Mouse (Mus musculus): ENCODE results near the gene Sclt1. TPM values are rescaled to one million over a fixed set of nuclear protein-coding genes. Genes with fewer than 3 reads are reported as not detected.

Gene Sclt1
- polyA plus RNA-seq, 1 experiment from 2014 or later = 30.1 TPM

- Histone ChIP-seq H3K27me3 (no peaks in the 10 kb centered on the region), H3K36me3 (0 out of 2 replicates have a peak, but pooled peaks cover 13% of the 10 kb centered on the region), H3K9ac (no peak overlapping the region), H3K9me3 (no peaks in the 10 kb centered on the region), H3K4me3 (no peak overlapping the region), H3K4me2 (replicated peaks) (no peak overlapping the region), H3K27ac (no peak overlapping the region), H3K4me1 (no peaks in the 10 kb centered on the region)
- no peak for ATAC-seq (ENCODE audit: insufficient number of reproducible peaks, insufficient read depth, low FRiP score, low TSS enrichment)
Measured at GRCm38 (mm10) chr3:41674778-41675177, 67.5 kb downstream of the Sclt1 start.

DNA sequence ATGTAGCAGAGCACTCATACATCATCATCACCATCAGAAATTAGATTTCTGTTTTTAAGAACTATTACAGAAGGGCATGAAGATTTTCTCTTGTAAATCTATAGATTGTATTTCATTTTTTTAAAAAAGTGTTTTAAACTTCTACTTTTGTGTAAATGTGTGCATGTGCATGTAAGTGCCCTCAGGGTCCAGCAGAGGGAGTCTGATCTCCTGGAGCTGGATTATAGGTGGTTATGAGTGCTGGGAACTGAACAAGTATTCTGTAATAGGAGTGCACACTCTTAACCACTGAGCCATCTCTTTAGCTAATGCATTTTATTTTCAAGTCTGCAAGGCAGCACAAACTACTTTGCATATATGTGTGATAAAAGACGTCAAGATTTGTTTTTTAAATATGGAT is 86.7 kb downstream of the Sclt1 start:
- WGBS = 88% methylated on average over 1 of the region's 1 CpGs
- Histone ChIP-seq H3K4me2 (replicated peaks) (no peak overlapping the region), H3K4me1 (no peaks in the 10 kb centered on the region), H3K9ac (no peak overlapping the region), H3K4me3 (no peak overlapping the region), H3K27ac (no peak overlapping the region), H3K9me3 (no peaks in the 10 kb centered on the region), H3K36me3 (peaks cover 13% of the 10 kb centered on the region; the same call in 1 of the 2 replicates), H3K27me3 (no peaks in the 10 kb centered on the region)
- ATAC-seq (ENCODE audit: insufficient number of reproducible peaks, insufficient read depth, low FRiP score, low TSS enrichment) = no peak

- H3K9me3 ChIP-seq = no peaks in the 10 kb centered on the region
- no peak overlapping the region for H3K4me2 ChIP-seq (replicated peaks)
- H3K27me3 ChIP-seq = no peaks in the 10 kb centered on the region
- no peak overlapping the region for H3K27ac ChIP-seq
- 89% methylated on average over 7 of the region's 7 CpGs for WGBS
- H3K9ac ChIP-seq = no peak overlapping the region
- H3K4me1 ChIP-seq = no peaks in the 10 kb centered on the region
- no peak for ATAC-seq (ENCODE audit: insufficient number of reproducible peaks, insufficient read depth, low FRiP score, low TSS enrichment)
- no peaks in the 10 kb centered on the region for H3K36me3 ChIP-seq
- H3K4me3 ChIP-seq = no peak overlapping the region
Measured at GRCm38 (mm10) chr3:41620971-41621370, 121.3 kb downstream of the Sclt1 start.

DNA sequence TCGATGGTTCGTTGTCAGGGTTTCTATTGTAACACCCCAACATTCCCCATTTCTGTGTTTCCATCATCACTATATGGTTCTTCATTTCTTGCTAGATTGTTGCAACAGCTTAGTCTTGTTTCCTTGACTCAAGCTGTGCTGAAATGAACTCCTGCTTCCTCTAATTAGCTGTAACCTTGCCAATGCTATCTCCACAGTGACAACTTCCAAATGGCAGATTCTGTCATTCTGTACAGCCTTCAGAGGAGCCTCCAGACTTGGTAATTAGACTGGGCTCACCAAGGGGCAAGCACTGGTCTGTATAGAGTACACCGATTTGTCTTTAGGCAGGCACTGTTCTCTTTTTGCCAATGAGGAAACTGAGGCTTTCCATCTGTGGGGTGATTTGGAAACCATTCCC is 123.8 kb downstream of the Sclt1 start:
- Histone ChIP-seq H3K4me3 (no peak overlapping the region), H3K4me1 (no peaks in the 10 kb centered on the region), H3K27me3 (no peaks in the 10 kb centered on the region), H3K27ac (no peak overlapping the region), H3K9ac (no peak overlapping the region), H3K36me3 (peaks cover 12% of the 10 kb centered on the region), H3K9me3 (no peaks in the 10 kb centered on the region), H3K4me2 (replicated peaks) (no peak overlapping the region)
- WGBS = 89% methylated on average over 3 of the region's 3 CpGs
- no peak for ATAC-seq (ENCODE audit: insufficient number of reproducible peaks, insufficient read depth, low FRiP score, low TSS enrichment)

DNA sequence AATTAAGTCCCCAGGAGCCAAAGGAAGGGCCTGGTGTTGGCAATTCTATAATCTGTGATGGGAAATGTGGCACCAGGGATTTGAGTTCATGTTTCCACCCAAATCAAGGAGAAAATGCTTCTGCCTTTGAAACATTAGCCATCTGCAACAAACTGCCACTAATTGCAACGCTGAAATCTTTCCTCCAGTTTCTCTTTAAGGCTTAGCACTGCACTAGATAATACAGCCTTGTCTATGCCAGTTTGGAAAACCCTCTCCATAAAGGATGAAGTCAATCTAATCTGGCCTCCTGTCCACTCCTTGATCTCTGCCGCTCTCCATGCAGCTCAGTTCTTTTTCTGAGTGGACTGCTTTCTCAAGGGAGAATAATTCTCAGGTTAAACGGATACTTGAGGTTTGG is 124.3 kb downstream of the Sclt1 start:
- Histone ChIP-seq H3K4me3 (no peak overlapping the region), H3K9me3 (no peaks in the 10 kb centered on the region), H3K4me1 (no peaks in the 10 kb centered on the region), H3K27ac (no peak overlapping the region), H3K27me3 (no peaks in the 10 kb centered on the region), H3K4me2 (replicated peaks) (no peak overlapping the region), H3K36me3 (peaks cover 15% of the 10 kb centered on the region), H3K9ac (no peak overlapping the region)
- ATAC-seq (ENCODE audit: insufficient number of reproducible peaks, insufficient read depth, low FRiP score, low TSS enrichment) = no peak
- 65% methylated on average over 3 of the region's 3 CpGs for WGBS

- H3K27me3 ChIP-seq = no peaks in the 10 kb centered on the region
- no peaks in the 10 kb centered on the region for H3K9me3 ChIP-seq
- no peak for ATAC-seq (ENCODE audit: insufficient number of reproducible peaks, insufficient read depth, low FRiP score, low TSS enrichment)
- no peak overlapping the region for H3K4me2 ChIP-seq (replicated peaks)
- 90% methylated on average over 5 of the region's 5 CpGs for WGBS
- no peak overlapping the region for H3K4me3 ChIP-seq
- no peak overlapping the region for H3K9ac ChIP-seq
- no peak overlapping the region for H3K27ac ChIP-seq
- H3K4me1 ChIP-seq = no peaks in the 10 kb centered on the region
- peaks cover 36% of the 10 kb centered on the region for H3K36me3 ChIP-seq
Measured at GRCm38 (mm10) chr3:41614230-41614985, 127.9 kb downstream of the Sclt1 start.

DNA sequence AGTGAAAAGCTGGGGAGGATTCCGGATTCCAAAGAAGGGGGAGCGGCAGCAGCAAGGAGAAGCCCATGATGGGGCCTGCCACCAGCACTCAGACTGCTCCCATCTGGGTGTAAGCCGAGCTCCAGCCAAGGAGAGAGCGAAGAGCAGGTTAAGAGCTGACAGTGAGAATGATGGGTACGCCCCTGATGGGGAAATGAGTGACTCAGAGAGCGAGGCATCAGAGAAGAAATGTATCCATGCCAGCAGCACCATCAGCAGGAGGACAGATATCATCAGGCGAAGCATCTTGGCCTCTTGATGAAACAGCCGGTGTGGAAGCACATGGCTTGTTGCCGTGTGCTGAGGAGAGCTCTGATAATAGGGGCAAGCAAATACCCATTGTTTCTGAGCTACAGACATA is 128.6 kb downstream of the Sclt1 start:
- Histone ChIP-seq H3K4me3 (no peak overlapping the region), H3K9ac (no peak overlapping the region), H3K9me3 (no peaks in the 10 kb centered on the region), H3K4me2 (replicated peaks) (no peak overlapping the region), H3K4me1 (no peaks in the 10 kb centered on the region), H3K36me3 (peaks cover 36% of the 10 kb centered on the region), H3K27ac (no peak overlapping the region), H3K27me3 (no peaks in the 10 kb centered on the region)
- ATAC-seq (ENCODE audit: insufficient number of reproducible peaks, insufficient read depth, low FRiP score, low TSS enrichment) = no peak
- 94% methylated on average over 9 of the region's 9 CpGs for WGBS

DNA sequence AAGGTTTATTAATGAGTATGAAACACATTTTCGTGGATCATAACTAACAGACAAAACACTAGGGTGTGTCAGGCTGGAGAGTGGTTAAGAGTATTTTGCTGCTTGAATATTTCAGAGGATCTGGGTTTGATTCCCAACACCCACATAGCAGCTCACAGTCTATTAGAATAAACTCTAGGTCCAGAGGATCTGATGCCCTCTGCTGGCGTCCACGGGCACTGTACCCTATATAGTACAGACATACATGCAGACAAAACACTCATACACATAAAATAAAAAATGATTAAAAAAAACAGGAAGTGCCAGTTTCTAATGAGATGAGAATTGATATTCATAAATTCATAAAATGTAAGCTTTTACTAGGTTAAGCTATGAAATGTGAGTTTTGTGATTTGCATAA is 130.1 kb downstream of the Sclt1 start:
- H3K4me2 ChIP-seq (replicated peaks) = no peak overlapping the region
- H3K4me3 ChIP-seq = no peak overlapping the region
- ATAC-seq (ENCODE audit: insufficient number of reproducible peaks, insufficient read depth, low FRiP score, low TSS enrichment) = no peak
- peaks cover 36% of the 10 kb centered on the region for H3K36me3 ChIP-seq
- no peaks in the 10 kb centered on the region for H3K27me3 ChIP-seq
- 91% methylated on average over 3 of the region's 3 CpGs for WGBS
- no peak overlapping the region for H3K9ac ChIP-seq
- H3K9me3 ChIP-seq = no peaks in the 10 kb centered on the region
- no peaks in the 10 kb centered on the region for H3K4me1 ChIP-seq
- H3K27ac ChIP-seq = no peak overlapping the region

GRCm38 (mm10) chr3:41609071-41609470 is 133.2 kb downstream of the Sclt1 start:
- no peak for ATAC-seq (ENCODE audit: insufficient number of reproducible peaks, insufficient read depth, low FRiP score, low TSS enrichment)
- Histone ChIP-seq H3K4me1 (peaks cover 2% of the 10 kb centered on the region; the same call in 1 of the 2 replicates), H3K27ac (no peak overlapping the region), H3K9me3 (no peaks in the 10 kb centered on the region), H3K36me3 (peaks cover 47% of the 10 kb centered on the region), H3K4me2 (replicated peaks) (no peak overlapping the region), H3K9ac (no peak overlapping the region), H3K4me3 (no peak overlapping the region), H3K27me3 (no peaks in the 10 kb centered on the region)
- 93% methylated on average over 5 of the region's 5 CpGs for WGBS

- H3K36me3 ChIP-seq = peaks cover 36% of the 10 kb centered on the region
- H3K4me2 ChIP-seq (replicated peaks) = no peak overlapping the region
- no peak overlapping the region for H3K9ac ChIP-seq
- no peaks in the 10 kb centered on the region for H3K27me3 ChIP-seq
- H3K4me3 ChIP-seq = no peak overlapping the region
- ATAC-seq (ENCODE audit: insufficient number of reproducible peaks, insufficient read depth, low FRiP score, low TSS enrichment) = no peak
- peaks cover 16% of the 10 kb centered on the region; the same call in 1 of the 2 replicates for H3K4me1 ChIP-seq
- H3K9me3 ChIP-seq = no peaks in the 10 kb centered on the region
- WGBS = 91% methylated on average over 8 of the region's 8 CpGs
- no peak overlapping the region for H3K27ac ChIP-seq
Measured at GRCm38 (mm10) chr3:41607467-41607866, 134.8 kb downstream of the Sclt1 start.

- H3K36me3 ChIP-seq = peaks cover 33% of the 10 kb centered on the region
- H3K4me3 ChIP-seq = no peak overlapping the region
- WGBS = 86% methylated on average over 9 of the region's 9 CpGs
Measured at GRCm38 (mm10) chr3:41607050-41607449, 135.3 kb downstream of the Sclt1 start.

DNA sequence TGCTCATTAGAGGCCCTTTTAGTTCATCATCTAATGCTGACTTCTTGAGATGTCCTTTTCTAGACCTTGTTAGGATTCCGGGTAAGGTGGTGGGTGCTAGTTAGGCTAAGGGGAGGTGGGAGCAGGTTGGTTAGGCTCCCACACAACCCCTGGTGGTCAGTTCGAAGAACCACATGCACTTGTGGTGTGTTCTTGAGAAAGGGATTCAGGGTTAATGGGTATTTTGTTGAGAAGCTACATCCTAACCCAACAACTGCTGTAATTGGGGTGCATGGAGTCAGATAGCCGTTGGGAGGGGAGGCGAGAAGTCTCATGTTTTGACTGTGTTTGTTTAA is 136.0 kb downstream of the Sclt1 start:
- H3K4me3 ChIP-seq = no peak overlapping the region
- no peak overlapping the region for H3K27ac ChIP-seq
- H3K36me3 ChIP-seq = peaks cover 29% of the 10 kb centered on the region
- 87% methylated on average over 4 of the region's 4 CpGs for WGBS
- H3K27me3 ChIP-seq = no peaks in the 10 kb centered on the region
- ATAC-seq (ENCODE audit: insufficient number of reproducible peaks, insufficient read depth, low FRiP score, low TSS enrichment) = no peak
- H3K4me1 ChIP-seq = peaks cover 16% of the 10 kb centered on the region; the same call in 1 of the 2 replicates
- no peaks in the 10 kb centered on the region for H3K9me3 ChIP-seq
- no peak overlapping the region for H3K9ac ChIP-seq
- no peak overlapping the region for H3K4me2 ChIP-seq (replicated peaks)

More at GRCm38 (mm10) chr3:41607050-41607449, 135.3 kb downstream of the Sclt1 start:
- Histone ChIP-seq H3K4me1 (peaks cover 16% of the 10 kb centered on the region; the same call in 1 of the 2 replicates), H3K27me3 (no peaks in the 10 kb centered on the region), H3K9me3 (no peaks in the 10 kb centered on the region), H3K4me2 (replicated peaks) (no peak overlapping the region), H3K27ac (no peak overlapping the region), H3K9ac (no peak overlapping the region)
- ATAC-seq (ENCODE audit: insufficient number of reproducible peaks, insufficient read depth, low FRiP score, low TSS enrichment) = no peak

Measured in embryonic facial prominence, embryonic 12.5 days (tissue).